Mouse (Mus musculus): Measurements from ENCODE around the gene Gan.

The Gan gene

DNA sequence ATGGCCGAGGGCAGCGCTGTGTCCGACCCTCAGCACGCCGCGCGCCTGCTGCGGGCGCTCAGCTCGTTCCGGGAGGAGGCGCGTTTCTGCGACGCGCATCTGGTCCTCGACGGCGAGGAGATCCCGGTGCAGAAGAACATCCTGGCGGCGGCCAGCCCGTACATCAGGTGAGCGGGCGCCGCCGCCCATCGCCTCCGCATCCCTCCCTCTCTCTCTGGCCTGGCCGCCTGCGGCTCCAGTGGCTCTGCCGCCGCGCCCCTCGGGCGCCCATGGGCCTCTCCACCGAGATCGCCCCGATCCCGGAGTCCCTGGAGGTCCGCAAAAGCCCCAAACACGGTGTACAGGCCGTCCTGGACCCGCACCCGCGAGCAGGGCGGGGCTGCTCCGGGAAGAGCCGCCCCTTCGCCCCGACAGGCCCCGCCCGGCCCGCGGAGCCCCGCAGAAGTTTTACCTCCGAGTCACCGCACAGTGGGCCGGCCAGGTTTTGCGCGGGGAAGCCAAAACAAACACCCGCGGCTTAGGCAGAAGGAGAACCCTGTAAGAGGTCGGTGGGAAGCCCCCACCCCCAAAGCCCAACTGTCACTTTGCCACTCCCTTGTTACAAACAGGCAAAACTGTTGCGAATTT is at the start of gene Gan:
Gene Gan, plus strand, starts transcription at position 1 of the 627 bp plus-strand sequence.
- no peak for DNase-seq (ENCODE audit: low read depth)

- DNase-seq (ENCODE audit: low read depth) = no peak
These were observed 48.8 kb upstream of the Gan start for GRCm38 (mm10) chr8:117109018-117109711.

DNA sequence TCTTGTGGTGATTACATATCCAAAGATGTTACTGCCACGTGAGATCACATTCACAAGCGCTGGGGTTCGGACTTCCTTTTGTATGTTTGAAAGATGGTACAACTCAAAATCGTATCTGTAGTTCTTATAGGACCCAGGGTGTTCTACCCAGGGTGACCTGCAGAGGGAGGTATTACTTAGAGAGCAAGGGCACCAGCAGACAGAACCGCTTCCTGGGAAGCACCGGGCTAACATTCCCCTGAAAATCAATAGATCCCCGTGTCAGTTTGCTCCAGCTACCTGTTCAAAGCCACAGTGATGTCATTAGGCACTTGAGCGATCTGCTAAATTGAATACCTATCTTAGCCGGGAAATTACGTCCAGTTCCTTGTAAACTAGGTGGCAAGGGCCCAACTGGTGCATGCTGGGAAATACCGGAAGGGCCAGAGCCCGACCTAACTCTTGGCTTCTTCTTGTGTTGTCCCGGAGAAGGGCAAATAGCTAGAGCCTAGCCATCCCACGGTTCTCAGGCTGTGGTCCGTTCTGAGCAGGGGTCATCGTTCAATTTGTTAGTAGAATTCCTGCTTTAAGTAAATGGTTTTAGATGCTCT is 48.0 kb upstream of the Gan start:
- DNase-seq (ENCODE audit: low read depth) = peak; percentile 44

- DNase-seq (ENCODE audit: low read depth) = no peak
These were observed 46.3 kb upstream of the Gan start for GRCm38 (mm10) chr8:117111641-117112040.

DNA sequence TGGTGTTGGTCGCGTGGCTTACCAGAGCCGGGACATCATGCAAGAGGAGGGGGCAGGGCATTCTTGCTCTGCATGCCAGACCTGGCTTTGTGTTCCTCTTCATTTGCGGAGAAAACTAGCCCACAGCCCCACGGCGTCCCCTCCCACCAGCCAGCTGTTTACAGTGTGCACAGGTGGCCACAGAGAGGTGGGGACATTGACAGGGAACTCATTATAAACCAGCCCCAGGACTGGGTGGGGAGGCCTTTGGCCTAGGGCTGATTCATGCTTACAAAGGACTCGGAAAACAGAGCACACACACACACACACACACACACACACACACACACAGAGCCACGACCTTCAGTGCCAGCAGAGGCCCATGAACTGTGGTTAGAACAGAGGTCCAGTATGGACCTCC is 45.7 kb upstream of the Gan start:
- DNase-seq (ENCODE audit: low read depth) = no peak

- no peak for DNase-seq (ENCODE audit: low read depth)
These were observed 42.8 kb upstream of the Gan start for GRCm38 (mm10) chr8:117115094-117115493.

GRCm38 (mm10) chr8:117115676-117116446 is 42.1 kb upstream of the Gan start:
- no peak for DNase-seq (ENCODE audit: low read depth)

DNA sequence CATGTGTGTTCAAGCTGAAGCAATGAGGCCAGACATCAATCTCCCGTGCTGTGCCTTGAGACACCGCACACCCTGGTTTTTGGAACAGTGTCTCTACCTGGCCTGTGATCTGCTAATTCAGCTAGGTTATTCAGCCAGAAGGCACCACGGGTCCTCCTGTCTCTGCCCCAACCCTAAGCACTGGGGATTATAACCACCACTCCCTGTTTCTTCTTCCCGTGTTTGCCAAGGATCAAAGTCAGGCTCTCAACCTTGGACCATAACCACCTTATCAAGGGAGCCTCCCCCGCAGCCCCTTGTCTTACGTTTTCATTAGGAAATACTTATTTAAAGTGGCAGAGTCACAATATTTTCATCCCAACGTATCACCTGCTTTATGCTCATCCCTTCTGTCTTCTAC is 41.4 kb upstream of the Gan start:
- no peak for DNase-seq (ENCODE audit: low read depth)

DNA sequence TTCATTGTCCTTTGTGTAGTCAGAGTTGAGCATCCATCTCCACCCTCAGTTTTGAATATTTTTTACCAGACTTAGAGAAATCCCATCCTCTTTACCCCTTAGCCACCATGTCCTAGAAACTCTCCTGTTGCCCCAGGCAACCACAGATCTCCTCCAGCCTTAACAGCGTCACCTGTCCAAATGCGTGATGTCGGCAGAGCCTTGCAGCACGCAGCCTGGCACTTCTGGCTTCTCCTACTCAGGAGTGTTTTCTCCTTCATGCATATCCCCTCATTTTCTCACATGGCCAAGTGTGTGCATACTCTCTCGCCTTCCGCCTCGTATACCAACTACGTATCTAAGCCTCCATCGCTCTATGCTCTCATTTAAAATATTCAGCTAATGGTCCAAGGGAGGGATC is 39.5 kb upstream of the Gan start:
- no peak for DNase-seq (ENCODE audit: low read depth)

GRCm38 (mm10) chr8:117121277-117121676 is 36.7 kb upstream of the Gan start:
- DNase-seq (ENCODE audit: low read depth) = peak; percentile 42

- no peak for DNase-seq (ENCODE audit: low read depth)
These were observed 33.9 kb upstream of the Gan start for GRCm38 (mm10) chr8:117123850-117124633.

GRCm38 (mm10) chr8:117125854-117126253 is 32.1 kb upstream of the Gan start:
- DNase-seq (ENCODE audit: low read depth) = no peak

GRCm38 (mm10) chr8:117126411-117126810 is 31.5 kb upstream of the Gan start:
- DNase-seq (ENCODE audit: low read depth) = no peak

DNA sequence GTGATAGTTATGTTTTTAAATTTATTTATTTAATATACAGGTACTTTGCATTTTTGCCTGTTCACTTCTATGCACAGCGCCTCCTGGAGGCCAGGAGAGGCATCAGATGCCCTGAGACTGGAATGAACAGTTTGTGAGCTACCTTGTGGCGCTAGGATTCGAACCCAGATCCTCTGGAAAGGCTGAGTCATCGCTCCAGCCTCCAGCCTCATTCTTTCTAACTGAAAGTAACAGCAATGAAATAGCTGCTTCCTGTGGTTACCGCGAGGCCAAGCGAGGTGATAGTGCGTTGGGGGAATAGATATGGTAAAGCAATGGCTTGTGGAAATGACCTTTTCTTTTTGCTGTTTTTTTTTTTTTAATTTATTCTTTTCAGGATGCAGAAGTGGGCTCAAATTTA is 30.9 kb upstream of the Gan start:
- DNase-seq (ENCODE audit: low read depth) = no peak

DNA sequence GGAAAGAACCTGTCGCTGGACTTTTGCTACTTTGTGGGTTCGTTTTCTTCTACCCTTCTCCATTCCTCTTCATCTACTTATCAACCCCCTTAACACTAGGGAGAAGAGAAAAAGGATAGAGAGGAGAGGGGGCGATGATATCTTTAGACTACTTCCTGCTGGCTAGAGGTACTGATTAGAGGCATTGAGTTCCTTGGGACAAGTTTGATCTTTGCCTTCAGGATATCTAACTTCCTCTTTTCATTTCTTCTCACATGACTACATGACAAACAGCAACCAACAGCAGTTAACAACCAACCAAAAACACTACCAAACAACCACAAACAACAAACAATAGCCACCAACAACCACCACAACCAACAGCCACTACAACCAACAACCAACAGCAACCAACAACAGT is 24.2 kb upstream of the Gan start:
- DNase-seq (ENCODE audit: low read depth) = no peak

GRCm38 (mm10) chr8:117136351-117136750 is 21.6 kb upstream of the Gan start:
- no peak for DNase-seq (ENCODE audit: low read depth)

GRCm38 (mm10) chr8:117136763-117137162 is 21.2 kb upstream of the Gan start:
- no peak for DNase-seq (ENCODE audit: low read depth)

- DNase-seq (ENCODE audit: low read depth) = no peak
These were observed 20.6 kb upstream of the Gan start for GRCm38 (mm10) chr8:117137357-117137756.

DNA sequence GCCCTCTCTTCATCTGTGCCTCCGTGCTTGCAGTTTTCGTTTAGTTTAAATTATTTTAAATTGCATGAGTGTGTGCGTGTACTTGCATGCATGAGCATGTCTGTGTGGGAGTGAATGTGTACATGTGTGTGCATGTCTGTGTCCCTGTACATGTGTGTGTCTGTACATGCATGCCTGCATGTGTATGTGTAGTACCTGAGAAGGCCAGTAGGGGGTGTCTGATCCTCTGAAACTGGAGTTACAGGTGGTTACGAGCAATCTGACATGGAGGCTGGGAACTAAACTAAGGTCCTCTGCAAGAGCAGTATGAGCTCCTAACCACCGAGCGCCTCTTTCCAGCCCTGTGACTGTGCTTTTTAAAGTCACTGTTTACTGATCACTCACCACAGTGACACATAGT is 9.4 kb upstream of the Gan start:
- DNase-seq (ENCODE audit: low read depth) = no peak

DNA sequence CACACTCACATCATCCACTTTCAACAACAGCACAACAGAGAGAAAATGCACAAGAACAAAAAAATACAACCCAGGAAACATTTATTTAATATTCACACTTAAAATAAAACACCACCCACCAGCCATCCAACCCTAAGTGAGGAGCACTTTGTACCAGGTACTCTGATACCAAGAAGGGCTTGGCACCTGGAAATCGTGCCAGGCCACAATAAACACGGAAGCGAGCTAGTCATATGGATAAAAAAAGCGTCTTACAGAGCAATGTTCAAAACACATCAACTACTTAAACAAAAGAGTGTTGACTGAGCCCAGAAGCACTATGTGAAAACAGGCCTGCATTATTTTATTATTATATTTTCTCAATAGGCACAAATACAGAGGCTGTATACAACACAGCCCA is 1.8 kb upstream of the Gan start:
- DNase-seq (ENCODE audit: low read depth) = no peak

GRCm38 (mm10) chr8:117156866-117157768 is 818 bp upstream of the Gan start:
- DNase-seq (ENCODE audit: low read depth) = no peak
